Mouse (Mus musculus): Measurements from ENCODE around the gene Ltbp4.
A peak's percentile ranks its signal among the peaks of the same experiment; 100 is the strongest.

Gene Ltbp4

GRCm38 (mm10) chr7:27258205-27258899 is 79.1 kb downstream of the Ltbp4 start, which contains the start of gene Numbl:
Gene Numbl, plus strand, starts transcription at chr7:27258433.
- peak; percentile 84 for DNase-seq (ENCODE audit: low read depth, low spot score)

GRCm38 (mm10) chr7:27257852-27258204 is 79.7 kb downstream of the Ltbp4 start:
- no peak for DNase-seq (ENCODE audit: low read depth, low spot score)

GRCm38 (mm10) chr7:27257046-27257851 is 80.2 kb downstream of the Ltbp4 start:
- no peak for DNase-seq (ENCODE audit: low read depth, low spot score)

- no peak for DNase-seq (ENCODE audit: low read depth, low spot score)
Measured at GRCm38 (mm10) chr7:27255721-27256120, 81.8 kb downstream of the Ltbp4 start.

All from brain, embryonic 18.5 days (tissue).